Mouse (Mus musculus): ENCODE measurements around the gene Supt6. TPM values are rescaled to one million over a fixed set of nuclear protein-coding genes. Genes with fewer than 3 reads are reported as not detected.

The Supt6 gene
- polyA plus RNA-seq, 1 experiment from 2014 or later = 22.3 TPM

DNA sequence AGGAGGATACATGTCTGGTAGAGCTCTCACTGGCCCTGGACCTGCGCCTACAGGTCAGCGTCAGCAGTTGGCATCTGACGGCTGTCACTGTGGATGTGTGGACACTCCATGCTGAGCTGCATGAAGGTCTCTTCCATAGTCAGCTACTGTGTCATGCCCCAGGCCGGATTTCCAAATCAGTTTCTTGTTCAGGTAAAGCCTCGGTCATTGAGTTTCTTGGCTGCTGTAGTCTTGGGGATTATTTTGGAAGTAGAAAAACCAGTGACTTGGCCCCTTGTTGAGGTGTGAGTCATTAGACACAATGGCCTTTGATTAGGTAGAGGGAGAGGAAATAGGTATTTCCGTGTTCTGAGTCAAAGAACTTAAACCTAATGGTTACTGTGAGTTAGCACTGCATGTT lies 19.8 kb upstream of the Supt6 start:
- no peaks in the 10 kb centered on the region for H3K4me1 ChIP-seq (ENCODE audit: control insufficient read depth, insufficient read depth, low read length)
- no peaks in the 10 kb centered on the region; the same call in 1 of the 2 replicates for H3K27me3 ChIP-seq (ENCODE audit: control insufficient read depth, insufficient read depth, low read length)
- no peak overlapping the region for H3K4me3 ChIP-seq (ENCODE audit: low read depth, low read length)
- H3K9me3 ChIP-seq (ENCODE audit: control insufficient read depth, low read length) = no peaks in the 10 kb centered on the region
- peaks cover 61% of the 10 kb centered on the region for H3K36me3 ChIP-seq (ENCODE audit: control insufficient read depth, insufficient read depth, low read length)
- no peak overlapping the region for H3K27ac ChIP-seq (ENCODE audit: low read depth, low read length)
- ATAC-seq (ENCODE audit: low read depth) = no peak
- no peak overlapping the region for H3K9ac ChIP-seq (replicated peaks; ENCODE audit: low read depth, low read length)
- H3K4me2 ChIP-seq (ENCODE audit: low read depth, low read length) = no peak overlapping the region
- 95% methylated on average over 6 of the region's 6 CpGs for WGBS

DNA sequence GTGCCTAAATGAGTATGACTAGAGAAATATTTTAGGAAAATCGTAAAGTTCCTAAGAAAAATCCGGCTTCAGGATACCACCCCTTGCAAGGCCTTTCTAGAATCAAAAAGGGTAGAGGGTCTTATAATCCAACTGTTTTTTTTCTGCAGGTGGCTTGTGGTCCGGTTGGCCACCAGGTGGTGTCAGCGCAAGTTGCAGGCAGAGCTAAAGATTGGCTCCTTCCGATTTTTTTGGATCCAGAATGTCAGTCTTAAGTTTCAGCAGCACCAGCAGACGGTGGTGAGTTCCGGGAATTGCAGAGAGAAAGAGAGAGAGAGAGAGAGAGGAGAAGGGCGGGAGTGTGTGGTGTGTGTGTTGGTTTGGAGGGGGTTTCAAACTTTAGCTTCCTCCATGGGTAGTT lies 16.8 kb upstream of the Supt6 start:
- peaks cover 35% of the 10 kb centered on the region for H3K36me3 ChIP-seq (ENCODE audit: control insufficient read depth, insufficient read depth, low read length)
- no peak overlapping the region for H3K27ac ChIP-seq (ENCODE audit: low read depth, low read length)
- H3K27me3 ChIP-seq (ENCODE audit: control insufficient read depth, insufficient read depth, low read length) = no peaks in the 10 kb centered on the region; the same call in 1 of the 2 replicates
- H3K4me3 ChIP-seq (ENCODE audit: low read depth, low read length) = peak overlapping the region; percentile 84
- no peaks in the 10 kb centered on the region for H3K9me3 ChIP-seq (ENCODE audit: control insufficient read depth, low read length)
- H3K4me2 ChIP-seq (ENCODE audit: low read depth, low read length) = peak overlapping the region; percentile 73
- H3K4me1 ChIP-seq (ENCODE audit: control insufficient read depth, insufficient read depth, low read length) = no peaks in the 10 kb centered on the region
- H3K9ac ChIP-seq (replicated peaks; ENCODE audit: low read depth, low read length) = no peak overlapping the region
- 5% methylated on average over 8 of the region's 8 CpGs for WGBS
- ATAC-seq (ENCODE audit: low read depth) = no peak

DNA sequence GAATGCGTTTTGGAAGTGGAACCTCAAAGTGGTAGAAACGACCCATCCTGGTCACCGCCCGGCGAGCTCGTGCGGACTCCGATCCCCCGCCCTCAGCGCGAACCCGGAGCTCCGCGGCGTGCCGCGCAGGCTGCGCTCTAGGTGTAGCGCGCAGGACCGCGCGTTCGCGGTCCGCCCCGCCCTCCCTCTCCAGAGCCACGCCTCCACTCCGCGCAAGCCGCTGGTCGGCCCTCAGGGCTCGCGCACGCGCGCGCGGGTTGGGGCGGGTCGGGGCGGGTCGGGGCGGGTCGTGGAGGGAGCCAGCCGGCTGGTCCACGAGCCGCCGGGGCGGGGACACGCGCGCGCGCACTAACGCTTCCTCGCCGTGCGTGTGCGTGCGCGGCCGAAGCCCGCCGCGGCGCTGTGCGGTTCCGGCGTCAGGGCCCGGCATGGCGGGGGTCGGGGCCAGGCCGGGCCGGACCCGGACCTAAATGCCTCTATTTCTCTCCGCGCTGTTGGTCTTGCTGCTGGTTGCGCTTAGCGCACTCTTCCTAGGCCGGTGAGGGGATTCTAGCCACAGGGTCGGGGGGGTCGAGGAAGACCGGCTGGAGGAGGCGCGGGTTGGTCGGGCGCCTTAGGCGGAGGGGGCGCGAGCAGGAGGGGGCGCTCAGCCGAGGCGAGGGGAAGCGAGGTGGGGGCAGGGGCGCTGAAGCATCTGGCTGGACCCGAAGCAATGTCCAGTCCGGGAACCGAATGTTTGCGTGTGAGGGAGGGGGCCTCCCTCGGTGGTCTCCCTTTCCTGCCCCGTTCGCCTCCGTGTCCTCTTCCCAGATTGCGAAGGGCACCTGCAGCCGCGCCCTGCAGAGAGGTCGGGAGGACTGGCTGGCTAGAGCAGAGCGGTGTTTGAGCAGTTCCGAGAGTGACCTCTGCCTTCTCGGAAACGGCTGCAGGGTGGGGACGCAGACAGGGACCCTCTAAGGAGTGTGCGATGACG lies 15.9 kb upstream of the Supt6 start, which contains the start of gene 2610507B11Rik:
2610507B11Rik (plus strand) TSS at position 373 of the 973 bp plus-strand sequence.
- Histone ChIP-seq H3K36me3 (ENCODE audit: control insufficient read depth, insufficient read depth, low read length) (peaks cover 27% of the 10 kb centered on the region), H3K9ac (replicated peaks; ENCODE audit: low read depth, low read length) (peak within 1 kb of the TSS; percentile 73), H3K9me3 (ENCODE audit: control insufficient read depth, low read length) (no peaks in the 10 kb centered on the region), H3K27ac (ENCODE audit: low read depth, low read length) (peak within 1 kb of the TSS; percentile 82), H3K4me2 (ENCODE audit: low read depth, low read length) (peak within 1 kb of the TSS; percentile 73), H3K4me1 (ENCODE audit: control insufficient read depth, insufficient read depth, low read length) (no peaks in the 10 kb centered on the region), H3K27me3 (ENCODE audit: control insufficient read depth, insufficient read depth, low read length) (no peaks in the 10 kb centered on the region; the same call in 1 of the 2 replicates), H3K4me3 (ENCODE audit: low read depth, low read length) (peak within 1 kb of the TSS; percentile 84)
- WGBS = under 1% methylated on average over 82 of the region's 115 CpGs
- ATAC-seq (ENCODE audit: low read depth) = peak; percentile 96

DNA sequence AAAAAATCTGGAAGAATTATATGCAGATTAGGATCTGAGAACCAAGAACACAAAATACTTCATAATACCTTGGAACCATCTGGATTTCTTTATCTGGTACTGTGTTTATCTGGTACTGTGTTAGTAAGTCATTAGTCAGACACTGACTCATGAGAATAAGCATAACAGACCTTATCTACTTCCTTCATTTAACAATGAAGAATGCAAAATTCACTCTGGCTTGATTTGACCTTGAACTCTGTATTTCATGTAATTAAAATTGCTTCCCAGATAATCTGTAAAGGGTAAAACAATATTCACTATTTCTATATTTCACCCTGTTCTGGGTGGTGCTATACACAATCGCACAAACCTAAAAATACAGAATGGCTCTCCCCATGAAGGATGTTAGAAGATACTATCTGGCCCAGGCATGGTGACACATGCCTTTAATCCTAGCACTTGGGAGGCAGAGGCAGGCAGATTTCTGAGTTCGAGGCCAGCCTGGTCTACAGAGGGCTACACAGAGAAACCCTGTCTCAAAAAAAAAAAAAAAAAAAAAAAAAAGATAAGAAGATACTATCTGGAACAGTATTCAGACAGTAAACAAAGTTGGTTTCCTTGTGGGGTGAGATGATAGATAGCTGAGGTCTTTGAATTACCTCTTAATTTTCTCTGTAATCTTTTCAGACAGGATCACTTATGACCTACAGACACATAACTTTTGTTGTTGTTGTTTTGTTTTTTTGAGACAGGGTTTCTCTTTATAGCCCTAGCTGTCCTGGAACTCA lies 14.9 kb upstream of the Supt6 start:
- Histone ChIP-seq H3K4me2 (ENCODE audit: low read depth, low read length) (peak overlapping the region; percentile 73), H3K4me3 (ENCODE audit: low read depth, low read length) (peak overlapping the region; percentile 84), H3K36me3 (ENCODE audit: control insufficient read depth, insufficient read depth, low read length) (peaks cover 19% of the 10 kb centered on the region), H3K9me3 (ENCODE audit: control insufficient read depth, low read length) (no peaks in the 10 kb centered on the region), H3K27me3 (ENCODE audit: control insufficient read depth, insufficient read depth, low read length) (no peaks in the 10 kb centered on the region; the same call in 1 of the 2 replicates), H3K9ac (replicated peaks; ENCODE audit: low read depth, low read length) (no peak overlapping the region), H3K27ac (ENCODE audit: low read depth, low read length) (no peak overlapping the region), H3K4me1 (ENCODE audit: control insufficient read depth, insufficient read depth, low read length) (no peaks in the 10 kb centered on the region)
- 93% methylated on average over 2 of the region's 2 CpGs for WGBS
- ATAC-seq (ENCODE audit: low read depth) = no peak

DNA sequence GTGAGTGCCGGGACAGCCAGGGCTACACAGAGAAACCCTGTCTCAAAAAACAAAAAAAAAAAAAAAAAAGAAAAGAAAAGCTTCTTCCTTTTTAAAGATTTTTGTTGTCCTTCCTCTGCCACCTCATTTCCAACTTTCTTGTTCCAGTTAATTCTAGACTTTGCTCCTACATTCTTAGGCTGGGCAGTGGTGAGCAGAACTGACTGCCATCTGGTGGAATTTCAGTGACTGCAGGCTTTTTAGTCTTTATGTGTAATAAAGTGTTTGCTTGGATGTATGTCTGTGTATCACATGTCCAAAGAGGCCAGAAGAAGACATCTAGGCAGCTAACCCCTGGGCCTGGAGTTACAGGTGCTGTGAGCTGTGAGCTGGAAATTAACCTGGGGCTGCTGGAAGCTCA lies 10.8 kb upstream of the Supt6 start:
- no peak for ATAC-seq (ENCODE audit: low read depth)
- Histone ChIP-seq H3K4me2 (ENCODE audit: low read depth, low read length) (no peak overlapping the region), H3K27ac (ENCODE audit: low read depth, low read length) (no peak overlapping the region), H3K9ac (replicated peaks; ENCODE audit: low read depth, low read length) (no peak overlapping the region), H3K27me3 (ENCODE audit: control insufficient read depth, insufficient read depth, low read length) (no peaks in the 10 kb centered on the region; the same call in 1 of the 2 replicates), H3K4me1 (ENCODE audit: control insufficient read depth, insufficient read depth, low read length) (no peaks in the 10 kb centered on the region), H3K4me3 (ENCODE audit: low read depth, low read length) (no peak overlapping the region), H3K9me3 (ENCODE audit: control insufficient read depth, low read length) (no peaks in the 10 kb centered on the region), H3K36me3 (ENCODE audit: control insufficient read depth, insufficient read depth, low read length) (peaks cover 21% of the 10 kb centered on the region)
- 100% methylated on average over 1 of the region's 1 CpGs for WGBS

DNA sequence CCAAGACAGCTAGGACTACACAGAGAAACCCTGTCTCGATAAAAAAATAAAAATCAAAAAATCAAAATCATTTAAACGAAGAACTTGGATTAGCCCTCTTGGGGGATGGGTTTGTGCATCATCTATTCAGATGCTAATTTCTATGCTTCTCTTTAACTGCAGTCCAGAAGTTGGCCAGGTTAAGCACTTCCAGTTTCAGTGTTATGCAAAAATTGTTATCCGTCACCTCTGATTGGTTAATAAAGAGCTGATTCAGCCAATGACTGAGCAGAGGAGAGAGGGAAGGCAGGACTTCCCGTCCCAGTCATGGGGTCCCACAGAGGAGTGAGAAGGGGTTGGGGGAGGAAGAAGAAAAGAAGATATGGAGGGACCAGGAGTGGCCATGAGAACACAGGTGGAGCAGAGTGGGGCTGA lies 1.9 kb upstream of the Supt6 start:
- Histone ChIP-seq H3K27me3 (ENCODE audit: control insufficient read depth, insufficient read depth, low read length) (no peaks in the 10 kb centered on the region), H3K4me3 (ENCODE audit: low read depth, low read length) (no peak overlapping the region), H3K36me3 (ENCODE audit: control insufficient read depth, insufficient read depth, low read length) (peaks cover 12% of the 10 kb centered on the region; the same call in 1 of the 2 replicates), H3K4me2 (ENCODE audit: low read depth, low read length) (peak overlapping the region; percentile 8; the same call in 1 of the 2 replicates), H3K4me1 (ENCODE audit: control insufficient read depth, insufficient read depth, low read length) (peaks cover 20% of the 10 kb centered on the region), H3K9me3 (ENCODE audit: control insufficient read depth, low read length) (no peaks in the 10 kb centered on the region), H3K27ac (ENCODE audit: low read depth, low read length) (no peak overlapping the region), H3K9ac (replicated peaks; ENCODE audit: low read depth, low read length) (no peak overlapping the region)
- no peak for ATAC-seq (ENCODE audit: low read depth)
- WGBS = 66% methylated on average over 4 of the region's 4 CpGs

DNA sequence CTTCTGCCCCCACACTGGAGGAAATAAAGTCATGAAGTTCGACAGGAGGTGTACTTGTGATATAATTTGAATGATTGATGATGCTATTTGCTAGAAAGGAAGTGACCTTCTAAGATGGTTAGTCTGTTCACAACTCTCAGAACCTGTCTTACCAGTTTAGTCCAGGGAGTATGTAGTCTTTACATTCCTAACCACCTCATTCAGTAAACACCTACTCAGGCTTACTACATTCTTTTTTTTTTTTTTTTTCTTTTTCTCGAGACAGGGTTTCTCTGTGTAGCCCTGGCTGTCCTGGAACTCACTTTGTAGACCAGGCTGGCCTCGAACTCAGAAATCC lies 1.2 kb upstream of the Supt6 start:
- Histone ChIP-seq H3K4me3 (ENCODE audit: low read depth, low read length) (peak overlapping the region; percentile 98; the same call in 1 of the 2 replicates), H3K9me3 (ENCODE audit: control insufficient read depth, low read length) (no peaks in the 10 kb centered on the region), H3K4me2 (ENCODE audit: low read depth, low read length) (peak overlapping the region; percentile 55), H3K9ac (replicated peaks; ENCODE audit: low read depth, low read length) (no peak overlapping the region), H3K36me3 (ENCODE audit: control insufficient read depth, insufficient read depth, low read length) (peaks cover 6% of the 10 kb centered on the region; the same call in 1 of the 2 replicates), H3K4me1 (ENCODE audit: control insufficient read depth, insufficient read depth, low read length) (peaks cover 20% of the 10 kb centered on the region), H3K27me3 (ENCODE audit: control insufficient read depth, insufficient read depth, low read length) (no peaks in the 10 kb centered on the region), H3K27ac (ENCODE audit: low read depth, low read length) (no peak overlapping the region)
- ATAC-seq (ENCODE audit: low read depth) = no peak
- WGBS = 76% methylated on average over 3 of the region's 3 CpGs

DNA sequence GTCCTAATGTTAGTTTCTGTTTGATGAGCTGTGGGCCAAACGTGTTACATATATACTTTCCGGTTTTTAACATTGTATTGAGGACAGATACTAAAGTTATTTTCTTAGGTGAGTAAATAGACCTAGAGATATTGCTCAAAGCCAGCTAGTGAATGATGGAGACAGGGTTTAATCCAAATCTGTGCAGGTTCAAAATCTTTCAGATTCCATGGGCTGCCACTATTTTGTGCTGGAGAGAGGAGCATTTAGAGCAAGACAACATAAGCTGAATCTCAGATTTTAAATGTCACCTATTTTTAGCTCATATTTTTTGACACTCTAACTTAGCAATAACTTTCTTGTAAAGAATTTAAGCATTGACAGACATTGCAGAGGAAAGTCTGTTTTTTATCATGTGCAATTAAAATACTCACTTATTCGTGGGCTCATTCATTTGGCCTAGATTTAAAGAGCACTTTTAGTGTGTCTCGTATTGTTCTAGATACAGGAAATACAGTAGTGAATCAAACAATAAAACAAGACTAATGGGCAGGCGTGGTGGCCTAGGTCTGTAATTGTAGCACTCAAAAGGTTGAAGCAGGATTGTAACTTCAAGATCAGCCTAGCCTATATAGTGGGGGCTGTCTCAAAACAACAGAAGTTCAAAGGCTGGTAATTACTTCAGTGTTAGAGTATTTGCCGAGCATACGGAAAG lies 678 bp upstream of the Supt6 start:
- H3K27ac ChIP-seq (ENCODE audit: low read depth, low read length) = peak overlapping the region; percentile 91; the same call in 1 of the 2 replicates
- H3K9me3 ChIP-seq (ENCODE audit: control insufficient read depth, low read length) = no peaks in the 10 kb centered on the region
- no peak for ATAC-seq (ENCODE audit: low read depth)
- WGBS = 57% methylated on average over 7 of the region's 7 CpGs
- peak overlapping the region; percentile 98 for H3K4me3 ChIP-seq (ENCODE audit: low read depth, low read length)
- H3K36me3 ChIP-seq (ENCODE audit: control insufficient read depth, insufficient read depth, low read length) = peaks cover 5% of the 10 kb centered on the region; the same call in 1 of the 2 replicates
- no peaks in the 10 kb centered on the region for H3K27me3 ChIP-seq (ENCODE audit: control insufficient read depth, insufficient read depth, low read length)
- peaks cover 20% of the 10 kb centered on the region for H3K4me1 ChIP-seq (ENCODE audit: control insufficient read depth, insufficient read depth, low read length)
- H3K9ac ChIP-seq (replicated peaks; ENCODE audit: low read depth, low read length) = peak overlapping the region; percentile 90
- H3K4me2 ChIP-seq (ENCODE audit: low read depth, low read length) = peak overlapping the region; percentile 55
